Mouse (Mus musculus) cerebellum, adult (tissue): ENCODE data around the gene Mtfr1l.

ENCODE experiments used
- ATAC-seq: cut with Nextera tagmentation; 2 replicates; pipeline ENCODE4 v1.9.2; 2017; ENCODE audit warnings: mild to moderate bottlenecking, moderate library complexity, mixed read lengths; ENCODE audit not compliant: insufficient number of reproducible peaks, low FRiP score, low TSS enrichment

Gene Mtfr1l

GRCm38 (mm10) chr4:134534932-134535786 is at the start of gene Mtfr1l:
Mtfr1l (minus strand) TSS chr4:134535387.
- peak; percentile 94 for ATAC-seq

DNA sequence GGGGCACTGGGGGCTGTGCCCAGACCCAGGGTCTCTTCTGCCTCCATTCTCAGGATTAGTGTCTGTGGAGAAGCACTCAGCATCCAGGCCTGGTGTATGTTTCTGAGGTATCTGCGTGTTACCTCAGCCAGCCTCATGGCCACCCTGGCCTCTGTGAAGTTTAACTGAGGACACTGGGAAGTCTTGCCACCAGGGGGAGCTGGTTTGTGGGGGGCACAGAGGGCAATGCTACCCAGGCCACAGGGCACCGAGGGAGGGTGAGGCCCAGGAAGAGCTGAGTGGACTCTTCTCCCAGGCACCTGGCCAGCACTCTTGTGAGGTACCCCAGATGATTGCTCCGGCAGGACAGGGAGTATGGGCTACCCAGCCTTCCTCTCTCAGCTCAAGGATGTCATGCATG is 48.3 kb upstream of the Mtfr1l start:
- no peak for ATAC-seq

- ATAC-seq, result no peak
These were observed 46.2 kb upstream of the Mtfr1l start for GRCm38 (mm10) chr4:134581365-134581764.

DNA sequence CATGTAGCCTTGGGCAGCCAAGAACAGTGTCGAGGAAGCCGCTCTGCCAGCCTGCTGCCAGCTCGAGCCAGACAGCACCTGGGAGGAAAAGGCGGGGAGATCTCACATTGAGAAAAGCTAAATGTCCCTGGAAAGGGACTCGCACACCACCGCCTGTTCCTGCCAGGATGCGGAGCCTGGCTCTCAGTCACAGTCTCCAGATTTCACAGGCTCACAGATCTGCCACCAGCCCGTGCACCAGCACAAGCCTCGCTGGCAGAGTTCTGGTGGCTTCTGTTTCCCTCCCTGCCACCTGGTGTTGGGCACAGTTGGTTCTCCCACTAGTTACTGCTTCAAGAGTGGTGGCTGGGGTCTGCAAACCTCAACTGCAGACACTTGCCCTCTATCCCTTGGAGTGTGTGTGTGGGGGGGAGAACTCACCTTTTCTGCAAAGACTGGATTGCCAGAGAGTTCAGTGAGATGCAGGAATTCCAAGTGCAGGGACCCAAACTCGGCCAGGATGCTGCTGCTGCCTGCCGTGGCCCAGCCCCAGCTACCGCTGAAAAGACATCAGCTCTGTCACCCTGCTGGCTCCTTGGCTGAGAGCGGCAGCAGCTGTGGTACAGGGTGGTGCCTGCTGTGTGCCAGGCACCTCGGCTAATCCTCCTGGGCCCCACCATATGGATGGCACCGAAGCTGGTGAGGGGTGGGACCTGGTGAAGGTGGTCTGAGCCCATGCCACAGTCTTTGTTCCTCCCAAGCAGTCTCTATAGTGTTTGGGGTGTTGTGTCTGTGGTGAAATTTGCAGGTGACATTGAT is 45.4 kb upstream of the Mtfr1l start:
- peak; percentile 69; the same call in 1 of the 2 replicates for ATAC-seq

DNA sequence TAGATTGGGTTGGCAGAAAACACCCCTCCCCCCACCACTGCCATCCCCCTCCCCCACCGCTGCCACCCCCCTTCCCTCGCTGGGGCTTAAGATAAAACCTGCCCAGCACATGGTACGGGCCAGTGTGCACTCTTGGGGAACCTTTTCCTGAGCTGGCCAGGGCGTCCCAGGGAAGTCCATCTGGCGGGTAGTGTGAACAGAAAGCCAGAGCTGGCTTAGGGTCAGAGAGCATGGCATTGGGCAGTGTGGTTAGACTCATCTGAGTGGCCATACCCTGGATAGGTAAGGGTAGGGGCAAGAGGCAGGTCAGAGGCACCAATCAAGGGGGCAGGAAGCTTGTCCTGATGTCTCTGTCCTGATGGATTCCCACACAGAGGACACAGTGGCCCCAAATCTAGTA is 44.4 kb upstream of the Mtfr1l start:
- ATAC-seq, result no peak

GRCm38 (mm10) chr4:134579212-134579611 is 44.0 kb upstream of the Mtfr1l start:
- ATAC-seq, result no peak

DNA sequence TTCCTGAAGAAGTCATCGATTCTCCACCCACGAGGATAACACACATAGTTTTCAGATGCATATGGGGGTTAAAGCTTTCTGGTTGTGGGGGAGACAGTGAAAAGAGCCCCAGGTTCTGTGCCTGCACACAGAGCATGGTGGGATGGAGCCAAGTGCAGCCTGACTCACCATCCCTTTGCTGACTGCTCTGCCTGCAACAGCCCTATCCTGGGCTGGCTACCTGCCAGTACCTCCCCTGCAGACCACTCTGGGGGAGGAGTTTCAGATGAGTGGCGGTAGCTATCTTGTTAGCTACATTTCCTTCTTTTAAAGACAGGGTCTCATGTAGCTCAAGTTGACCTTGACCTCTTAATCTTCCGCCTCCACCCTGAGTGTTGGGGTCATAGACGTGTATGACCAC is 43.2 kb upstream of the Mtfr1l start:
- no peak for ATAC-seq

- no peak for ATAC-seq
These were observed 42.1 kb upstream of the Mtfr1l start for GRCm38 (mm10) chr4:134577281-134577680.

DNA sequence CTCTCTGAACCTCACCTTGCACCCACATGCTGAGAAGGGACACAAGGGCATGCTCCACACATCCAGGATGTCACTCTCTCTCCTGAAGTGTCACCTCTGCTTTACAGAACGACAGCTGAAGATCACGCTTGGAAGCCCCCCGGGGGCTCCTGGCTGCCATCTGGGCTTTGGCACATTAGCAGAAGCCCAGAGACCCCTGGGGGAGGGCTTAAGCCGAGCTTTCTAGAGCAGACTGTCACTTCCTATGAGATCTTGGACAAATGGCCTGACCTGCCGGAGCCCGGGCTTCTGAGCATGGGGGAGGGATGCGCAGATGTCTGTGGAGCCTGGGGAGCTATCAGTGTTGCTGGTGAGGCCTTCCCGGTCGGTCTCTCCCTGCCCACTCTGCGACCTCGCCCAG is 40.3 kb upstream of the Mtfr1l start:
- no peak for ATAC-seq

- no peak for ATAC-seq
These were observed 37.5 kb upstream of the Mtfr1l start for GRCm38 (mm10) chr4:134572449-134573300.

DNA sequence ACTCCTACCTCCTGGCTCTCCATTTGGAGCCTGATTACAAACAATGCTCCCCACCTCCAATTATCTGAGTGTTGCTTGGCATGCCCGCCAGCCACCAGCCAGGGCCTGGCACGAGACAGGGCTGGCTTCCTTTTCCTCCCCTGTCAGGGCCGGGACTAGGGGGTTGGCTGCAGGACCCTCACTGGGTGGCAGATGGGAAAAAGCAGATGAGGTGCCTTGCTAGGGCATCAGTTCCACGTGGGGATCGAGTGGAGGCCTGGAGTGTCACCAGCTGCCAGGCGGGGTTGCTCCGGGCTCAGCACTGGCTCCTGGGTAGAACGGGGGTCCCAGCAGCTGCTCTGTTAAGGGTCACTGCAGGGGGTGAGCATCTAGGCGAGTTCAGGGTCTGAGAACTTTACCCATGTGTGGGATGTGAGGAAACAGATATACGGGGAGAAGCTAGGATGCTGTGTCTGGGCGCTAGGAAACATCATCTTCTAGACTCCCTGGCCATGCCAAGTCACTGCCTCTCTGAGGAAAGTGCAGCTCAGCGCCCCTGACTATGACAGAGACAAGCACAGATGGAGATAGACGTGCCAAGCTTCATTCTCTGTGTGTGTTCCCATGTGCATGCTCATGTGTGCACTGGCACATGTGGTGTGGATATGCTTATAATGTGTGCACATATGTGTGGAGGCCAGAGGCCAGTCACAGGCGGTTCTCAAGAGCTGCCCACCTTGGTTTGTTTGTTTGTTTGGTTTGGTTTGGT is 35.7 kb upstream of the Mtfr1l start:
- no peak for ATAC-seq

DNA sequence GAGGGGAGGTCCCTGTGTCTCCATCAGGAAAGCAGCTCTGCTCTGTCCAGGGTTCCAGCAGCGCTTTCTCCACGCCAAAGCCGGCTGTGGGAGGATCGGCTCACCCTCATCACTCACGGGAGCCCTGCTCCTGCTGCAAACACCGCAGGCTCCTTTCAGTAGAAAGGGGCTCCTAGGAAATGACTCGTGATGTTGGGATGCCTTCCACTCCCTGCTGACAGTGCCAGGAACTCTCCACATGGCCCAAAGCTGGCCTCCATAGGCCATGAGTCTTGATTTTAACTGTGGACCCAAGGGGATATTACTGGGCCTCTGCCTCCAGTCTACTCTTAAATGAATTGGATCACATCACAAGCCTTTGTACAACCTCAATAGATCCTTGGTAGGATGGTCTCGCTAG is 34.6 kb upstream of the Mtfr1l start:
- no peak for ATAC-seq

GRCm38 (mm10) chr4:134569205-134569604 is 34.0 kb upstream of the Mtfr1l start:
- ATAC-seq, result no peak

DNA sequence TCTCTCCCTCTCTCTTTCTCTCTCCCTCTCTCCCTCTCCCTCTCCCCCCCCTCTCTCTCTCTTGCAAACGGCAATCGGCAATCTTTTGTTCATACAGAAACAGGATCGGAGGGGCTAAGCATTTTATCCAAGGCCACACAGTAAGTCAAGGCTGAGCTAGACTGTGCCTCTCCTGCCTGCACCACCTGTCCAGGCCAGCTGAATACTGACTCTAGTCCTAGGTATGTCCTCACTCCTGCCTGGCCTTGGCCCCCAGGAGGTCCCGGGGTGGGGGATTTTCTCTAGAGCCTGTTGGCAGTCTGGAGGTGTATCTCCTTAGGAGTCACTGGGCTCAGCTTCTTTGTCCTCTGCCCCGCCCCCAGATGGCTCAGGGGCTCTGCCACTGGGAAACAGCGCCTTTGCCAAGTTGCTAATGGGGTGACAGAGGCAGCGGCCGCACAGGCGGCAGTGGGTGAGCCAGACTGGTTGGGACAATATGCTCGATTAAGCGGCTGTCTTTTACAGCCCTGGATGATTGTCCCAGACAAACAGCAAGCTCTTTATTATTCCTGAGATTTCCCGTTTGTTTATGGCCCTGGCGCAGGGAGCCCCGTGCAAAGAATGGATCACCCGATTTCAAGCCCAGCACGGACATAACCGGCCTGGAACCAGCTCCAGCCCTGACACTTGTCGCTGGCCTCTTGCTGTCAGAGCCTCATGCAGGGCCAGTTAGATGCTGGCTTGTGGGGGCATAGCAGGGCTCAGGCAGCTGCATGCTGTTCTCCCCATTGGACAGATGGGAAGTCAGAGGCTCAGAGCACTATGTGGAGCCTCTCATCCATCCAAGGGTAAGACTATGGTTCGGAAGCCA is 32.4 kb upstream of the Mtfr1l start:
- 0 out of 2 replicates have a peak, but pooled peaks have one; percentile 23 for ATAC-seq

DNA sequence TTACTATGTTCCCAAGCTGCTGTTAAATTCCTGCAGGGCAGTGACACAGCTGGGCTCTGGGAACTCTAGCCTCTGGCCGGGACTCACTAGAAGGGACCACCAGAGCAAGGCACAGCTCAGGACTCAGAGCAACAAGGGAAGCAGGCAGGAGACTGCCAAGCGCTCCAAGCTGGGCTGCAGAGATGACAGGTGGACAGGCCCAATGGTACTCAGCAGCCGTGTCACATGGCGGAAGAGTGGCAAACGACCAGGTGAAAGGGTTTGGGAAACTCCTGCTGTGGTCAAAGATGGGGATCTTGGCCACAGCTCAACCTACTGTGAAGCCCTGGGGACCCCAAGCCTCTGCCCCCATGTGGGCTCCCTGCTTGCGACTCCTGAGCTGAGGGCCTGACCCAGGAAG is 28.9 kb upstream of the Mtfr1l start:
- no peak; the same call in 1 of the 2 replicates for ATAC-seq

- no peak for ATAC-seq
These were observed 28.4 kb upstream of the Mtfr1l start for GRCm38 (mm10) chr4:134563624-134564023.

GRCm38 (mm10) chr4:134562014-134562413 is 26.8 kb upstream of the Mtfr1l start:
- ATAC-seq, result no peak

DNA sequence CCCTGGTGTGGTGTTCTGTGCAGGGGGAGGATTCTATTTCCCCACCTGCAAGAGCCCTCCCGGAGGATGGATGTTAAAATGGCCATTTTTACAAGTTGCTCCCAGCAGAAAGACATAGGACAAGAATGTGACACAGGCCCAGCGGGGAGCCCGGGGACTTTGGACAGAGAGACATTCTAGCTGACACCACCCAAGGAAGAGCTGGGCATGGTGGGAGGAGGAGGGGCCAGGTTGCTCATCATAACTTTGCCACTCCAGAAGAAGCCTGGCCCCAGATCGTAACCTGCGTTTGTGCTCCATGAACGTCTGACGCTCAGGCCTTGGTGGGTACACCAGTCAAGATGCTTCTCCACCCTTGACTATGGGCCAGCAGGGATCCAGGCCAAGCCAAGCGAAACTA is 25.5 kb upstream of the Mtfr1l start:
- no peak for ATAC-seq

DNA sequence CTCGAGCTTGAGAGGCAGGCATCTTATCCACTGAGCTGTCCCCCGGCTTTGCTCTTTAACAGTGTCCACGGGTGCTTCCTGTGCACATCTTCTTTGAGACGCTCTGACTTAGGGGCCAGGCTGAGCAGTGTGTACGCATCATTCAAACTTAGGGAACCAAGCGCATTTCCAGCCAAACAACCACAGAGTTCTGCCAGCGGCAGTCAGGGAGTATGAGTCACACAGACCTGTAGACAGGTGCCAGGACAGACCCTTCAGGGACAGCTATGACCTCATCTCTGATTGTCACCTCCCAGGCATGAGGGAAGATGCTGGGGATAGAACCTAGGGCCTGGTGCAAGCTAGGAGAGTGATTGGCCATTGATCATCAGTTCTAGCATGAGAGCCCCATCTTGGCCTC is 24.0 kb upstream of the Mtfr1l start:
- ATAC-seq, result no peak
